Mouse (Mus musculus) fibroblast of lung, adult 2 months (primary cell): ENCODE measurements around the gene Zfp94.
A peak's percentile ranks its signal among the peaks of the same experiment; 100 is the strongest.
"Not testable (repeated sequence)": the region's sequence is repeated elsewhere in the genome, so short reads cannot be mapped to it uniquely, and the experiment has no call there.

Experiments used
- DNase-seq: peaks from one replicate; pipeline ENCODE4 v3.0.0-alpha.2; 2011; ENCODE audit warnings: low read depth

The Zfp94 gene

DNA sequence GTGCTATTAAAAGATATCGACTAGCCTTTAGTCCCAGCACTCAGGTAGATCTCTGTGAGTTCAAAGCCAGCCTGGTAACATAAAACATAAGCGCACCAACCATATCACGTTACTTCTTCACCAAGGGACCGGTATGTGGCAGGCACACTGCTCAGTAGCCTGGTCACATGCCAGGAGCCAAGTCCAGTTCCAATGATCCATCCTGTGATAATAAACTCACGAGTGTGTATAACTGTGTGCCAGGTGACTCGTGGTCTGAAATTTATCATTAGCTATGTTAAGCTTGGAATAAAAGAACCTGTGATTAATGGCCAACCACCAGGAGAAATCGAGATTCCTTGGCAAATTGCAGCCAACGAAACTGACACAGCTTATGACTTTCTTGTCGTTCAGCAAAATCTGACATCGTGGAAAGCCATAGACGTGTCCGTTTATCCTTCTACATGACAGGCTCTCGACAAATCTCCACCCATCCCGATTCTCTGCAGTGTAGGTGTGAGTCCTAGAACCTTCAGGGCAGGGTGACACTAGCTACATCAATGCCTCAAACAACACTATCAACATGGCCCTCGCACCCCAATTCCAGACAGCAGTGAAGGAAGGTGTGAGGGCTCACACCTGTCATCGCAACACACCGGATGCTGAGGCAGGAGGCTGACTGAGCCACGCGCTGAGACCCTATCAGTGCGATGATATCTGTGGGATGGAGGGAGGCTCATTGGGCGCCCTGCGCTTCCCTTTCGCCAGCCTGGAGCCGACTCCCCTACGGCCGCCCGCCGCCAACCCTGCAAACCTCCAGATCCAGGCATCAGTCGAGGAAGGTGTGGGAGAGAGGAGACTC lies 520 bp downstream of the Zfp94 start:
- no peak for DNase-seq

DNA sequence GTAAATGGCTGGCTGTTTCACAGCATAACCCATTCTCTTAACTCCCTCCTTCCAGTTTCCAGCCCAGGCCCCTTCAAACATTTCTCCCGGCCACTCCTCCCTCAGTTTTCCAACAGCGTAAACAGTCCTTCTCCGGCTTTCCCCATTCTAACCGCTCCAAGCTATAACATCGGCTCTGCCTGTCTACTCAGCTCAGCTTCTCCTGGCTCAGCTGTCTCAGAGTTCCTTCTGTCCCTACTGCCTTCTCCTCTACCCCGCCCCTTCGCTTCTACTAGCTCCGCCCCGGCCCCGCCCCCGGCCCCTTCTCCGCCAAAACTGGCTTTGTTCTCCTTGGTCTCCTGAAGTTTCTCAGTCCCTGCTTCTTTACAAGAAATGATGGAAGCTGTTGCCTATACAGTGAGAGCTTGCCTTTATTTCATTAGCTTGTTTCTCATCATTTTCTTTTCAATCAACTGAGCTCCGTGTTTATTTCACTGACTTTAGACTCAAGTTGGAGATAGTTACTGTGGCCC lies 15.6 kb downstream of the Zfp94 start, which contains the start of gene Zfp61:
TSS of gene Zfp61 (minus strand) at position 462 of the 512 bp plus-strand sequence.
- DNase-seq = peak; percentile 17

DNA sequence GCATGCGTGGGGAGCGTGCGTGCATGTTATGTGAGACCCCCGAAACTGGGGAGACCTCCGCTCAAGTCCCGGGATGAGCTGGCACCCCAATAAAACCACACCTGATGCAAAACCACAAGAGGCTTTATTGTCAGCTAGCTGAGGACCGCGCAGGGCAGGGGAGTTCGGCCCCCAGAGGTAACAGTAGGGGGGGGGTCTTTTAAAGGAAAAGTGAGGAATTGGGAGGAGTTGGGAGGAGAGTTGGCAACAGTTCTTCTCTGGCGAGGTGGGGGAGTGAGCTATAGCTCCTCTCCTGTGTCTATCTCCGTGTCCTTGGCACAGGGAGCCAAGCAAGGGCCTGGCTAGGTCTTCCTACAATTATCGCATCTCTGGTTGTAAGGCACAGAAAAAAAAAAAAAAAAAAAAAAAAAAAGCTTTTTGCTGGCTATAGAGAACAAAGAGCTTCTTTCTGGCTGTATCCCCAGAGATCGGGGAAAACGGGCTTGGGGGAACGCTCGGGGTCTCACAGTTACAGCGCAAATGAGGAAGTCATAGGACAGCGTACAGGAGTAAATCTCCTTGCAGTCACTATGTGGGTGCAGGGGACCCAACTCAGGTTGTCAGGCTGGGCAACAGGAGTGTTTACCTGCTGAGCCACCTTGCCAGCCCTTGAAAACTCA lies 16.5 kb downstream of the Zfp94 start:
- no peak for DNase-seq

DNA sequence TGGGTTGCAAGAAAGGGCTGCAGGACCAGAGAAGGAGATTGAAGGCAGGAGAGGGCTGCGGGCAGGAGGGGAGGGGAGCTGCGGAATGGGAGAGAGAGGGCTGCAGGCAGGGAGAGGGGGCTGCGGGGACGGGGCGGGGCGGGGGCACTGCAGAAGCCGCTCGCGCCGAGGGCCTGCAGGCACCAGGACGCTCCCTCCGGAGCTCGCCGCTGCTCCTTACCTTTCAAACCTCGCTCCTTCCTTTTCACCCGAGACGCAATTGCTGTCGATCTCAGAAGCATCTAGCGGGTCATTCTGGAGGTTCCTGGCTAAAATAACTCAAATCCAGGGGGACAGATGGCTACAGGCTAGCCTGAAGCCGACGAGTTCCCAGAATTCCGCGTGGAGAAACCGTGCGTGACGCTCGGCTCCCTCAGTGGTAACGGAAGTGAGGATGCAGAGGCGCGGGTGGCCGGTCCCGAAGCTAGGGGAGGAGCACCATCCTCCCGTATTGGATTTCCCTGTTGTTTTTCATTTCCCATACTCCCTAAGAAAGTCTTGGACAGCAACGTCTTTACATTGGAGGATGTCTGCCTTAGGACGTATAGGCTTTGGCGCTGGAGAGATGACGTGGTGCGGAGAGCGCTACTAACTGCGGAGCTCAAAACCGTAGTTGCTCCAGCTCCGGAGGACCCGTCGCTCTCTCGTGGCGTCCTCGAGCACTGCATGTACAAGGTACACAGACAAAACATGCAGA lies 17.3 kb downstream of the Zfp94 start:
- peak; percentile 57 for DNase-seq

DNA sequence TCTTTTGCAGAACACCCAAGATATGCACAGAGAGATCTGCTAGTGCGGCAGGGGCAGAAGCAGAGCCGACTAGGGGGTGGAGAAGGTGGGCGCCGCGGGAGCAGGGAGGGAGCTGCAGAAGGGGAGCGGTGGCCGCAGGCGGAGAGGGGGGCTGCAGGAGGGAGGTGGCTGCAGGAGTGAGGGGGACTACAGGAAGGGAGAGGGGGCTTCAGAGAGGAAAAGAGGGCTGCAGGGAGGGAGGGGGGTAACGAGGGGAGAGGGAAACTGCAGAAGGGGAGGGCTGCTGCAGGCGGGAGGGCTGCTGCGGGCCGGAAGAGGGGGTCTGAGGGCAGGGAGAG lies 17.9 kb downstream of the Zfp94 start:
- DNase-seq = no peak

DNA sequence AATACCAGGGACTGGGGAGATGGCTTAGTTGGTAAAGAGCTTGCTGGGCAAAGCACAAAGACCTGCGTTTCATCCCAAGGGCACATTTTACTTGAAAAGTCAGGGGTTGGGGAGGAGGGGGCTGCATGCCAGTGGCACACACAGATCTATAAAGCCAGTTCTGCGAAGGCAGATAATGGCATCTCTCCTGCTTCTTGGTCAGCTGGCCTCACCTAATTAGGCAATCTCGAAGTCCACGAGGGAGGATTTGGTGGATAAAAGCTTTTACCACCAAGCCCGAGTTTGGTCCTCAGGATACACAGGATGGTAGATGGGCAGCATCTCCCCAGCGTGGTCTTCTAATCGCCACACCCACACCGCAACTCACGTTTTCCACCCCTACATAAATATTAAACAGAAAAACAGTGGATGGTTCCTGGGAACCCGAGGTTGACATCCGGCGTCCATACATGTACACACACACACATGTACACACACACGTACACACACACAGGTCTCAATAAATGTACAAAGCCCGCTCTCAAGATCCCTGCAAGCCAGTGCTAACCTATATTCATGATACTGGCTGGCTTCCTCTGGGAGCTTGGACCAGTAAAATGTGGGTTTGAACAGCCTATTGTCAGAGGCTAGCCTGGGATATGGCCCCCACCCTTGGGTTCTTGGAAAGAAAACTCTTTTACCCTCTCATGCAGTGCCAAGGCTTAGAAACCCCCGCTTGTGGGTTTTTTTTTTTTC lies 18.9 kb downstream of the Zfp94 start:
- no peak for DNase-seq

DNA sequence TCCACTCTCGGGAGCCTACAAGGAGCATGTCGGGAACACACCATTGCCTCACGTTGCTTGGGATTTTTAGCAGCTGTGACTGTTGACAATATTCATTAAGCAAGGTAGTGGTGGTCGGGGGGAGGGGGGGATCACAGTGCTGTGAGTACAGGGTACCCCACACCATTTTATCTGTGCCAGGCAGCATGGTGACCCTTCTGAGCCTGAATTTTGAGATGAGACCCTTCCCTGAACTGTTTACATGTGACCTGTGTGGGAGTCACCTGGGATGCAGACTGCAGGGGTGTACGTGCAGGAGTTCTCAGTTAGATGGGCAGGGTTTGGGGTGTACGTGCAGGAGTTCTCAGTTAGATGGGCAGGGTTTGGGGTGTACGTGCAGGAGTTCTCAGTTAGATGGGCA lies 20.1 kb downstream of the Zfp94 start:
- no peak for DNase-seq

DNA sequence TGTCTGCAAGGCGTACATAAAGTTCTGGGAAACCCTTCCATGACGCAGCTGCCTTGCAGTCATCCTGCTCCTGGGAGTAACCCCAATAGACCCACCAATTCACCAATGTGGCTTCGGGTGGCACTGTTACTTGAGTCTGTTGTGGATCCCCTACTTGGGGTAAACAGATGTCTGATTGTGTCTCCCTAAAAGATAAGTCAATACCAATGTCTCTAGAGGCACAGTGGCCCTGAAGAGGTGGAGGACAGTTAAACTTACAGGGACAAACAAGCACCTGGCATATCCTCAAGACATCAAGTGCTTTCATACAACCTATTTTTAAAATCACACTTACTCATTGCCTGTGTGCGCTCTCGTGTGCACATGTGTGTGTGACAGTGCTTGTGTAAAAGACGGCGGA lies 21.1 kb downstream of the Zfp94 start:
- no peak for DNase-seq

DNA sequence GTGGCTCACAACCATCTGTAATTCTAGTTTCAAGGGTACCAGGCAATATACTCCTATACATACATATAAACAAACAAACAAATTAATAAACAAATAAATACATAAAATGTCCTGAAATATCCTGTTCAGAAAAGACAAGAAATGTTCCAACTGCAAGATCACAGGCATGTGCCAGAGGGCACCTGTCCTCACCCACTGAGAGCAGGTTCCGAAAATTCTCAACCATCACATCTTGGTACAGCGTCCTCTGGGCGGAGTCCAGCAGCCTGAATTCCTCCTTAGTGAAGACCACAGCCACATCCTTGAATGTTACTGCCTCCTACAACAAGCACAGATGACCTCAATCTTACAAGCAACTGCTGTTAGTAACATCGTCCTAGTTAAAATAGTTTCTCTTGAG lies 21.7 kb downstream of the Zfp94 start:
- DNase-seq = no peak

DNA sequence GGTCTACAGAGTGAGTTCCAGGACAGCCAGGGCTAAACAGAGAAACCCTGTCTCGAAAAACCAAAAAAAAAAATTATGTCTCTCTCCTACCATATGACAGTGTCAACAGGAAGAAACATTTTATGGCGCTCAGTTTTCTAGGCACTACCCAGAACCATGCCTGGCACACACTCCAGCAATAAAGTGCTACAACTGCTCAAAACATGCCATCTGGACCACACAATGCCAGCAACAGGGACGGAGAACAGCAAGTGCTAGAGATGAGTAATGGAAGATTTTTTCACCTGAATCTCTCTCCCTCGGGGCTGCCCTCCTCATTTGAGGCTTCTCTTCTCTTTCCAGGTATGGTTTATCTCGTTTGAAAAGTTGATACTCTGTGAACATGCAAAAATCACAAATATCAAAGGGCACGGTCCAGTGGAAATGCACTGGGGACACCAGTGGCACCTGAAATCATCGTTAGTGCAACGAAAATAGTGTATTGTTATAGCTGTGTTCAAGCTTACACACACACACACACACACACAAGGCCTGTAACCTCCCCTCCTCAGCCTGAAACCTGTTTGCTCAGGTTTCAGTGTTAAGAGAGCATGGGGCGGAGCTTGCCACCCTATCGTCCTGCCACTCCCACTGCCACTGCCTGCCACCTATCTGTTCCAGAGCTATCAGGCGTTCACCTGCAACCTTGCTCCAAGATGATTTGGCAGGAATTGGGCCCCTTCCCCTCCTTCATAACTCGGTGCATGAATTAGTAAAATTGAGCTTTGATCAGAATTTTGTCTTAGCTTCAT lies 23.2 kb downstream of the Zfp94 start:
- DNase-seq = no peak

DNA sequence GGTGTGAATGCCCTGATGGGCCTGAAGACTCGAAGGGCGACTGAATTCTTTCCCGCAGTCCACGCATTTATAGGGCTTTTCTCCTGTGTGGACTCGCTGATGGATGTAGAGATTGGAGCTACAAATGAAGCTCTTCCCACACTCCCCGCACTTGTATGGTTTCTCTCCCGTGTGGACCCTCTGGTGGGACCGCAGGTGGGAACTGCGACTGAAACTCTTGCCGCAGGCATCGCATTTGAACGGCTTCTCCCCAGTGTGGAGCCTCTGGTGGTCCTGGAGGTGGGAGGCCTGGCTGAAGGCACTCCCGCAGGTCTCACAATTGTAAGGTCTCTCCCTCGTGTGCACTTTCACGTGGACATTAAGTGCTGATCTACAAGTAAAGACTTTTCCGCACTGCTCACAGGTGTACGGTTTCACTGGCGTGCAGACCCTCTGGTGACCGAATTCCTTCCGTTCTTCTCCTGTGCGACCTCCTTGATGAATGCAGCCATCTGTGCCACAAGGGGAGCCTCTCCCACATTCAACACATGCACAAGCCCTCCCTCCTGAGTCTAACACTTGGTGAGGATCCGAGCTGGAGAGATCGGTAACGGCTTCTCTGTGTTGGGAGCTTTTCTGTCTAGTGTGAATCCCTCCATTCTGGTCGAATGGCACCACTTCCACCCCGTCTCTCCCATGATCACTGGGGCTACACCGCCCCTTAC lies 24.9 kb downstream of the Zfp94 start:
- no peak for DNase-seq

DNA sequence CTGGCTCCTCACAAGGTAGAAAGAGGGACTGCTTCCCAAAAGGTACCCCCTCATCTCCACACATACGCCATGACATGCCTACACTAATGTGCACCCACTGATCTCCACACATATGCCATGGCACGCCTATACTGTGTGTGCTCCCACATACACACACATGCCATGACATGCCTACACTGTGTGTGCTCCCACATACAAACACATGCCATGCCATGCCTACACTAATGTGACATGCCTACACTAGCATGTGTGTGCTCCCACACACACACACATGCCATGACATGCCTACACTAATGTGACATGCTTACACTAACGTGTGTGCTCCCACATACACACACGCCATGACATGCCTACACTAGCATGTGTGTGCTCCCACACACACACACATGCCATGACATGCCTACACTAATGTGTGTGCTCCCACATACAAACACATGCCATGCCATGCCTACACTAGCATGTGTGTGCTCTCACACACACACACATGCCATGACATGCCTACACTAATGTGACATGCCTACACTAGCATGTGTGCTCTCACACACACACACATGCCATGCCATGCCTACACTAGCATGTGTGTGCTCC lies 26.3 kb downstream of the Zfp94 start:
- no peak for DNase-seq

DNA sequence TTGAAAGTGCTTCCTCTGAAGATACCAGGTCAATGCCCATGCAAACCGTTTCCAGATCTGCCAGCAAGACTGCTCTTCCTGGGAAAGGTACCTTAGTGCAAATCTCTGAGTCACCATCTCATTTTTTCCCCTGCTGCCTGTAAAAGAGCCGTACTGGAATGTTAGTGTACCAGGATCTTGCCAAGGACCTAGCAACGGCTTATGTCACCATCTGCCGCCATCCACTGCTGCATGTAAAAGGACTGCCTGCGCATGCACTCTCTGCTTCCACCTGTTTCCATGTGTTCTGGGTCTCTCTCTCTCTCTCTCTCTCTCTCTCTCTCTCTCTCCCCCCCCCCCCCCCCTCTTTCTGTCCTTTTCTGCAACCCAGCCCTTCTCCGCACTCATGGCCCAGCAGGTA lies 28.0 kb downstream of the Zfp94 start:
- no peak for DNase-seq

DNA sequence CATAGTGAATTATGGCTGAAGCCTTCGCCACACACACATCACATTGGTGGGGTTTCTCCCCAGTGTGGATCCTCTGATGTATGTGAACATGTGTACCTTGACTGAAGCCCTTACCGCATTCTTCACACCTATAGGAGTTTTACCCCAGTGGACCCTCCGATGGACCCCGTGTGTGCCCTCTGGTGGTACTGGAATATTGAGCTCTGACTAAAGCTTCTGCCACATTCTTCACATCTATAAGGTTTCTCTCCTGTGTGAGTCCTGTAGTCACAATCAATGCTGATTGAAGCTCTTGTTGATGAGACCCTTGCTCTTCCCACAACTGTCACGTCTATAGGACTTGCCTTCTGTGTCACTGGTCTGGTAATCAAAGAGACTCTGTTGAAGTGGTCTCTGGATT lies 28.8 kb downstream of the Zfp94 start:
- DNase-seq = no peak

DNA sequence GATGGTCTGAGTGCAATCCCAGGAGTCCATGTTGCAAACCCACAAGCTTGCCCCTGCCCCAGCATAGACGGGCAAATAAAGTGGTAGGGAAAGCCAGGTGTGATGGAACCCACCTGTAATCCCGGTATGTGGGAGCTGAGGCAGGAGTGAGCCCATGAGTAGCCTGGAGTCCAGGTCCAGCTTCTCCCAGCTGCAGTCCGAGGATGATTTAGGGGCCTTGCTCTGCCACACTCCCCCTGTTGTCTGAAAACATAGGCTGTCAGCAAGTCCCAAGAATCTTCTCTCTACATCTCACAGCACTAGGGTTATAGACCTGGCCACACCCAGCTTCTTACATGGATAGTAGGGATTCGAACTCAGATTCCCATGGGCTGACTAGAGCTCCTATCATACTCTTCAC lies 29.6 kb downstream of the Zfp94 start:
- no peak for DNase-seq

DNA sequence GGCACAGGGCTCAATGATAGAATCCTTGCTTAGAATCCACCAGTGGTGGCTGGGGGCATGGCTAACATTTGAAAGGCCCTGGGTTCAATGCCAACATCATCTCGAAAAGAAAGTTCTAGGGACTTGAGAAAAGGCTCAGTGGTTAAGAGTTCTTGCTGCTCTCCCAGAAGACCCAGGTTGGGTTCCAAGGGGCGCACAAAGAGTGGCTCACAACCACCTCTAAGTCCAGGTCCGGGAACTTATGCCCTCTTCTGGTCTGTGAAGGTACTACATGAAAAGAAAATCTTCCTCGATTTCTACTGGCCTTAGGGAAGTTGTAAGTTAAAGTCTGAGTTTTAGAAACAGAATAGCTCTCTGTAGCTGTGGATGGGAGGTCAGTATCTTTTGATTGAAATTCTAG lies 30.4 kb downstream of the Zfp94 start:
- no peak for DNase-seq

DNA sequence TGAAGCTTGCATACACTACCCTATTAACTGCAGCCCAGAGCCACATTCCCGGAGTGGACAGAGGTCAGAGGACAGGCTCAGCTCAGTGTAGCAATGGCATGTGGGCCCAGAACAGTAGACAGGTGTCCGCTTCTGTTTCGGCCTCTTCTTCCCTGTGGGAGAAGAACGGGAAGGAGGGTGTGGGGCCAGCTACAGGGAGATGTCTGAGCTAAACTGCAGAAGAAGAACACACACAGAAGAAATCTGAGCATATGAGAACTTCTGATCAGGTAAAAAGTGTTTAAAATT lies 35.7 kb downstream of the Zfp94 start:
- no peak for DNase-seq

DNA sequence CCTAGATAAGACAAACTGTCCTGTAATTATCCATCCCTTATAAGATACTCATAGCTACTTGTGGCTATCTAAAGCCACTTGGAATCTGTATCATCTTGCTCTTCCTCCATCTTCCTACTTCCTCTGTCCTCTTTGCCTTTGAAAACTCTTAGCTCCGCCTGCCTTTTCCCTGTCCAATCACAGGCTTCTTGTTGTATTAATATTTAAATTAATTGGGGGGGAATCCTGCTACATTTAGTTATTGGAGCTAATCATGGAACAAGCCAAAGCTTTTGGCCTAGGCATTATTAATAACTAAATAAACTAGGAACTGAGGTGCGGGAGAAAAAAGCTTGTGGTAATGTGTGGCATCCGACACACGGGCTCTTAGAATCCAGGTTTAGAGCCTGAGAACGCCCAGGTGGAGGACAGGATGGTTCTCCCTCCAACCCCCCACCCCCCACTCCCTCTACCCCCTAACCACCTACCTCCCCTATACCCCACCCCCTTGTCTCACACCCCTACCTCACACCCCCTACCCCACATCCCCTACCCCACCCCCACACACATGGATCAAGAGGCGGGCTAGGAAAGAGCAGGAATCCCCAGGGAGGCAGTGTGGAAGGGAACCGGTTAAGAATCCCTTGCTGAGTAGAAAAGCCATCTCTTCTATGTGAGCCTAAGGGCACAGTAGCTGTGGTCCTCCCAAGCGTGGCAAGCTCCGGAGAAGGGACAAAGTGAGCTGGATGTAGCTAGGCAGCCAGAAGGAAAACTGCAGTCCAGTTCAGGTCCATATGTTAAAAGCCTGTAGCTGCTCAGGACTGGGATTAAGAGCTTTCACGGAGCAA lies 36.2 kb downstream of the Zfp94 start:
- no peak for DNase-seq

DNA sequence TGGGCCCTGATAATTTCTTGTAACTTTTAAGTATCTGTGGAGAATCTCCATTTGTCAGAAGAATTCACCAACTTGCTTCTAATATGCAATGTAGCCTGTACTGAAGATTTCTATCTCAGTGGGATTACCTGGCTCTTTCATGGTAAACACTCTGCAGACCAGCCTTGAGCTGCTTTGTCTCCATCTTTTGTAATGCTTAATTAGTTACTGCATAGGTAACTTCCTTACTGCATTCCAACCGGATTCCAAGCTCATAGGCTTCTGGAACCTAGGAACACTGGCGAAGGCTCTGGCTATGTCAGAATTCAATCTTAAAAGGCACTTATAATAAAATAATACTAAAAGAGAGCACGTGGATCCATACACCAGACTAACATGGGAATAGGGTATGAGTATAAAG lies 37.7 kb downstream of the Zfp94 start:
- not testable (repeated sequence) for DNase-seq

DNA sequence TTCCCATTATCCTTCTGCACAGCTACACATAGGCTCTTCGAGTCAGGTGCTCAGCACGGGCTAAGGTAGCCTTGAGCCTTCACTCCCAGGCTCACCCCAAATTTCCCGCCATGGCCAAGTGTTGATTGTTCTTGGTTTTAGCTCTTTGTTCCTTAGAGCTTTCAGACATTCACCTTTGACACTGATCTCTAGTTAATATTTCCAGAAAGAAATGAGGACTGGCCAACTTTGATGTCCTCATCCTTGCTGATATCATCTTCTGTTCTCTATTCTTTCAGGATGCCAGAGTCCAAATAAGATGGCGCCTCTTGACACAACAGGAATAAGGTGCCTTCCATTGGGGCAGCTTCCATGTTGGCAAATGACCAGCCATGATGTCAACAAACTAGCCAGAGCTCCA lies 42.0 kb downstream of the Zfp94 start:
- DNase-seq = no peak
